Mouse (Mus musculus) yolk sac, embryonic 10.5 days (tissue): Measurements from ENCODE around the gene Erg28.

Experiments
- DNase-seq: peaks from one replicate; pipeline ENCODE4 v3.0.0-alpha.2; 2017; ENCODE audit warnings: low spot score

The Erg28 gene

DNA sequence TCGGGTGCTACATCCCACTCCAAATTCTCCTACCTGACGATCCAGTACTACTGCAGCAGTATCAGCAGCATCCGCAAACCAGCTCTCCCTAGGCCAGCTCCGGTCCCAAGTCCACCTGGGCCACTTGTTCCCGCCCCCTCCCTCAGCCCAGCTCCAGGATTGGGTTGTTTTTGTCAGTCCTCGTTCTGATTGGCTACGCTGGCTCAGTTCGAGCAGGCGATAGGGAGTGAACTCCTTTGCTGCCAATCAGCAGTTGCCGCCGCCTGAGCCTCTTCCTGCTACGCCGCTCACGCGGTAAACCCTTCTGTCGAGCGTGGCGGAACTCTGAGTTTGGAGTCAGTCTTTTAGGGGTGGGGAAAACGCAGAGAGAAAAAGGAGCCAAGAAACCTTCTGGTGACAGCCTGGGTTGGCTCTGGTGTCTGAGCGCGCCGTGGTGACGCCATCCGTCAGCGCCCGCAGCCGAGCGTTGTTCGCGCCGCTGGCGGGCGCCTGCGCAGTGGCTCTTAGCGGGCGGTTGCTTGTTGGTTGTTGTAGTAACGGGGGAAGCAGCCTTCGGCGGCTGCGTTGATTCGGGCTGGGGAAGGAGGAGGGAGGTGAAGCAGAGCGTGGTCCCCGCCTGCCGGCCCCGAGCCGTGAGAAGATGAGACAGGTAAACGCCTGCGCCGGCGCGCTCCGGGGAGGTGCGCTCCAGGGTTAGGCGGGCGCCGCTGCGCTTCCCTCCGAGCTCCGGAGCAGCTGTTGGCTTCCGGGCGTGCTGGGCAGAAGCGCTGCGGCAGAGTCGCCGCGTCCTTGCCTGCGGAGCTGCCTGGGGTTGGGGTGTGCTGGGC is at the start of gene Erg28, which contains the start of gene Ttll5:
Gene Erg28 (minus strand): TSS at position 113 of the 827 bp plus-strand sequence.
Gene Ttll5 (plus strand): TSS at position 222 of the 827 bp plus-strand sequence.
- peak; percentile 98 for DNase-seq

DNA sequence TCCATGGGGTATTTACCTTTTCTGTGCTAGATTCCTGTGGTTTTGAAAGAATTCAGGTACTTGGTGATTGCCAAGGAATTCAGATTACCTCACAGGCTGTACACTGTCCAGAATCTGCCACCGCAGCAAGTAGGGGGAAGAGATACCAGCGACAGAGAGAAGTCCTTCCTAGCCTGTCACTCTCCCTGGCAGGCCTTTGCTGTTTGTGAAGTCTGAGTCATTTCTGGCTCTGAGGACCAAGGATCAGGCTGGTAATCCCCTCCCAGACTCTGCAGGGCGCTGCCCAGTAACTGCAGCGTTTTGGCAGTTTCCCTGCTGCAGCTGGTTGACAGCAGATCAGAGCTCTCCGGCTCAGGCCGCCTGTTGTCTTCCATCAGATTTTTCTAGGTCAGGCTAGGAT is 45.1 kb upstream of the Erg28 start:
- peak; percentile 36 for DNase-seq

DNA sequence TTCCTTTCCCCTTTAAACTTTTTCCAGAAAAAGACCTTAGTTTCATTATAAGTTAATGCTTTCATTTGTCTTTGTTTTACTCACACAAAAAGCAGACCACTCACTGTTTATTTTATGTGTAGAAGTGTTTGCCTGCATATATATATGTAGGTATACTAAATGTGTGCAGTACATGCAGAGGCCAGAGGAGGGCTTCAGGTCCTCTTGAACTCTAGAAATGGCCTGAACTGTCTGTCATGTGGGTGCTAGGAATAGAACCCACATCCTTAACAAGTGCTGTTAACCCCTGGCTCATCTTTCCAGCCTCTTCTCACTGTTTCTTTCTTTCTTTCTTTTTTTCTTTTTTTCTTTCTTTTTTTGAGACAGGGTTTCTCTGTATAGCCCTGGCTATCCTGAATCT is 42.8 kb upstream of the Erg28 start:
- no peak for DNase-seq

DNA sequence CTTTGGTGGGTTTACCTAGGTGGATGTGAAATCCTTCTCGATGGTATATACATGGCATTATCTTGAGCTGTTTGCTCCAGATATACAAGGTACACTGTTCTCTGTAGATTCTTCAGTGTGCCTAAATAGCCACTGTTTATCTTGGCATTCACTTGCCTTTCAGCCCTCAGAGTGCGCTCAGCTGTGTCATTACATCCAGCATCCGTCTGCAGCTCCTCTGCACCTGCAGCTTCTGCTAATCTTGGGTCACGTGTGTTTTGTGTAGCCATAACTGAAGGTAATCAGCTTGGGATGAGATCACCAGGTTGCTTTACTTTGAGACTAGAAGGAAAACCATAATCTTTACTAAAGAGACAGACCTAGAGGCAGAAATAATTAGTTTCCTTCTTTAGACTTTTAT is 42.3 kb upstream of the Erg28 start:
- no peak for DNase-seq

DNA sequence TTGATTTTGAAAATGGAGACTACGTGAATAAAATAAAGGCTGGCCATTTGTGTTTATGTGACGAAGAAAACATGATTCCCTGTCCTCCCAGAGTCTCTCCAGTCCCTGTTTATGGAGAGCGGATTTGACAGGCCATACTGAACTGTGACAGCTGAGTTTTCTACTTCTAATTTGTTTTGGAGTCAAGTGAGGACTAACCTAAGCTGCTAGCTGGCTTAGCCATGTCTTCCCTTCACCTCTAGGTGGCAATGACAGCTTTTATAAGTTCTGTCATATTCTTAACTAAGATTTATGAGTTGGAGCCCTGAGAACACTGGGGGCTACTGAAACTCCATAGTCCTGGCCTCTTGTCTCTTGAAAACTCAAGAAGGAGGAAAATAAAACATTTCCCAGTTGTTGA is 41.2 kb upstream of the Erg28 start:
- no peak for DNase-seq

DNA sequence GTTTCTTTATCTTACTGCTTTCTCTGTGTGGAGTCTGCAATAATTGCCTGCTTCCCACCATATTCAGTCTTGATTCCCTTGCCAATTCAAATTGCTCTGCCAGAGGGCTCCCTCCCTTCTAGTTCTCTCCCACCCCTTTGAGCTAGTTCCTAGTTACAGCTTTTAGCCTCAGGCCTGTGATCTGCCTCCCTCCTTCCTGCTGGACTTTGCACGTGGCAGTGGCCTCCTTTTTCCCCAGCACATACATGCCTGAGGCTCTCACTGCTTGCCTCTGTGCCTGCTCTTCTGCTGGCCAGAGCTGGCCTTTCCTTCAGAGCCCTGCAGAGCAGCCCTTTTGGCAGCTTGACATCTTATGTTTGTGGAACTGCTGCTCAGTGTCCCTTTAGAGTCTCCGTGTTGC is 38.2 kb upstream of the Erg28 start:
- DNase-seq: peak; percentile 14

DNA sequence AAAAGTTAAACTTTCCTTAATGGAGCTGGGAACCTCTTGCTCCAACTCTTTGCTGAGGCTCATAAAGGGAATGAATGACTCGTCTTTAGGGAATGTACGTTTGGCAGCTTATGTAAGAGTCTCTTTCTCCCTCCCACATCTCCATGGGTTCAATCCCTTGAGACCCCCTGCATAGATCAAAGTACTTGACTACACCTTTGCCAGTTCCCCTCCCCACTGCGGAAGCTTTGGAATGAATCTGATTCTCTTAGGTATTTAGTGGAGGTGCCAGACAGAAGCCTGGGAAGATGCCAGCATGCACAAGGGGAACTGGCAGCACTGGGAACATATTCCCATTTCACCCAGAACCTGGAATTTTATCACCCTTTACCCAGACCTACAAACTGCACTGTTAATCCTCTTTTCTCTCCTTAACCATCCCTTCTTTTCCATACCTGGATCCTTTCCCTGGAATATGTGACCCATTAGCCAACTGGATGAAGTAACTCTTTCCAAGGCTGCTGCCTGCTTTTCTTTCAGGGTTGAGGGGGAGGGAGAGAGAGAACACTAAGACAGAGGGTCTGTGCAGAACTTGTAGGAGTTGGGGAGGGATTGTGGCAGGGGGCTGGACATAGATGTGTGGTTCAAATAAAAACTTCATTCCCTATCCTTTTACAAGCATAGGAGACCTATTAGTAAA is 35.3 kb upstream of the Erg28 start:
- DNase-seq: no peak

DNA sequence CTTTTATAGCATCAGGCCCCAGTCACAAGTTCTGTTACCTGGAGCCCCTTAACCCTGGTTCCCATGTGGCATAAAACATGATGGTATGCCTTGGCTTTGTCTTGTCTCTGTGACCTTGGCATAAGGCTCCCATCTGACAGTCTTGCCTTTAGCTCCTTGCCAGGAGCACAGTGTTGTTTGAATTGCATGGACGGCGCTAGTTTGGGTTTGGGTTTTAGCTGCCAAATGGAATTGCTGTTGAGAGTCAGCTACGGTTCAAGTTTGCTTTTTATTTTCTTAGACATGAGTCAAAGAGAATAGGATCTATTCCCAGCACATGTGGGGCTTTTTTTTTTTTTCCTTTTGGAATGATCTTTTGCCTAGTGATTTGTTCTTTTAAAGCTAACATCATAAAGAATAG is 34.8 kb upstream of the Erg28 start:
- DNase-seq: no peak

DNA sequence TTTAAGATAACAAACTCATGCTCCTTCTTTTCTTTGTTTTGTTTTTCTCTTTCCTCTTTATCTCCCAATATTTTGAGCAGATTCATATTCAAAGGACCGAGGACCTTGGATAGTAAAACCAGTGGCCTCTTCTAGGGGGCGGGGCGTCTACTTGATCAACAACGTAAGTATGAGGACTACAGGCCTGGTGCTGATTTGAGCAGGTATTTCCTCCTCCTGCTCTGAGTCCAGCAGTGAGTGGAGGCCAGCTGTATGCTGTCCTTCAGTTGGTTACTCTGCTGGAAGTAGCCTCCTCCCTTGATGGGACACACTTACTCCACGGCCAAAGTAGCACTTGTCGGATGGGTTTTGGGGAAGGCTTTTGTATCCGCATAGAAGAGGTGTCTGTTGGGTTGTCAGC is 33.0 kb upstream of the Erg28 start:
- no peak for DNase-seq

DNA sequence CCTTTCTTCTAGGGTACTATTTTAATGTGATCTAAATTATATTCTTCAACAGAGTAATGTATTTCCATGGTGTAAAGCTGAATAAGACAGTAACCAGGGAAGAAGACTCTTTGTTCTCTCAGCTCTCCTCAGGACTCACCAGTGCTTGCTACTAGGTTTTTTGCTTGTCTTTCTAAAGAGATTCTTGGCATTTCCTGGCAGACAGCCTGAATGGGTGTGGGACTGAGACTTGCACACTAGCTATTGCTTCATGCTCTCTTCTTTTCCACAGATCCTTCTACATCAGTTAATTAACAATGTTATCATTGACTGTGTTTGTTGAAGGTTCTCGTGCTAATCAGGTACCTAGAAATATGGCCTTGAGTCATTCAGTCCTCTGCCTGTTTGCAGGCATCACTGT is 29.9 kb upstream of the Erg28 start:
- DNase-seq: no peak

DNA sequence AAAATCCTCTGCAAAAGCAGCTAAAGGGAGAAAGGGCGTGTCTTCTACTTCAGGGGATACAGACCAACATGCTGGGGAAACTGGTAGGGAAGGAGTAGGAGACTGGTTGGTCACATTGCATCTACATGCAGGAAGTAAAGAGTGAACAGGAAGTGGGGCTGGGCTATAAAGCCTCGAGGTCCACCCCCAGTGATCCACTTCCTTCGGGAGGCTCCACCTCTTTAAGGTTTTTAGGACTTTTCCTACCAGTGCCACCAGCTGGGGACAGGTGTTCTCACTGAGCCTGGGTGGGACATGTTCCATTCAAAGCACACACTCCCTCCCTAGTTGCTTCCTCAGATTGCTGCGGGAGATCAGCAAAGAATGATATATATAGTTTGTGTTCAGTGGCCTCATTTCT is 29.5 kb upstream of the Erg28 start:
- no peak for DNase-seq

DNA sequence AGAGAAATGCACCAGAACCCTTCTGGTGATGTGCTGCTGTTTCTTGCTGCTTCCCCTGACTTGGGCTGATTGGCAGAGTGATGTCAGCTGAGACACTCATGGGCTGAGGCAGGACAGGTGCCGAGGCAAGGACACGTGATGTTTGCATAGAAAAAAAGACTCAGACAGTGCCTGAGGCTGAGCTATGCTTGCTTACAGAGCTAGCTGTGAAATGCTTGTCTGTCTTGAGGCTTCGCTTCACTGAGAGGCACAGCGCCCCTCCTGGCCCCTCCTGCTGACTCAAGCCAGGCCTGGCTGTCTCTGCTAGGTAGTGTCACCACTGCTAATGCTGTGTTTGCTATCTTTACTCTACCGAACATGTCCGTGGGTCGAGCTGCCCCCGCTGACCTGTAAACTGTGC is 26.3 kb upstream of the Erg28 start:
- DNase-seq: peak; percentile 25

DNA sequence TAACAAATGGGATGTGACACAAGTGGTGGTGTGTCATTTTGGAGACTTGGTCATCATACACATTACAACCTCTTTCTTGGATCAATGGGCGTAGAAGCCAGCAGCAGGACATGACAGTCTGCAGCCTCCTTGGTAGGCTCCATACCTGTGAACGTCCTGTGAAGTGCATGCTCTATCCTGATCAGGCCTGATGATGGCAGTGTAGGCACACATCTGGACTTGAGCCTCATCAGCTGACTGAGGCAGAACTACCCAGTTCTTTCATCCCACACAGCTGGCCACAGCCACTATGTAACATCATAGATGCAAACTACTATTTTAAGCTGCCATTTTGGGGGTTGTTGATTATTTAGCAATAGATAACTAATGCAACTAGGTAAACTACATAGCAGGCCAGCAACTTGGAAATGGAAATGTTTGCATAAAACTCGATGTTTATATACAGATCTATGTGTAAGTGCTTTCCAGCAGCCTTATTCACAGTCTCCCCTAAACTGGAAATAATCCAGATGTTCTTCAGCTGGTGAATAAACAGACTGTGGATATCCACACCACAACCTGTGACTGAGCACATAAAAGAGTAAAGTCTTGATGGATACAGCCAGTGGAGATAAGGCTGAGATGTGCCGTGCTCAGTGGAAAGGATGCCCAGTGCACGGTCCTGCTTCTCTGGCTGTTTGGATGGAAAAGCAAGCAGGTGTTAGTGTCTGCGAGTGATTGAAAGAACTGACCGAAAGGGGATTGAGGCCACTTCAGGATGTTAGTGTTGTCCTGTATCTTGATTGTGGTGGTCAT is 24.0 kb upstream of the Erg28 start:
- no peak for DNase-seq

DNA sequence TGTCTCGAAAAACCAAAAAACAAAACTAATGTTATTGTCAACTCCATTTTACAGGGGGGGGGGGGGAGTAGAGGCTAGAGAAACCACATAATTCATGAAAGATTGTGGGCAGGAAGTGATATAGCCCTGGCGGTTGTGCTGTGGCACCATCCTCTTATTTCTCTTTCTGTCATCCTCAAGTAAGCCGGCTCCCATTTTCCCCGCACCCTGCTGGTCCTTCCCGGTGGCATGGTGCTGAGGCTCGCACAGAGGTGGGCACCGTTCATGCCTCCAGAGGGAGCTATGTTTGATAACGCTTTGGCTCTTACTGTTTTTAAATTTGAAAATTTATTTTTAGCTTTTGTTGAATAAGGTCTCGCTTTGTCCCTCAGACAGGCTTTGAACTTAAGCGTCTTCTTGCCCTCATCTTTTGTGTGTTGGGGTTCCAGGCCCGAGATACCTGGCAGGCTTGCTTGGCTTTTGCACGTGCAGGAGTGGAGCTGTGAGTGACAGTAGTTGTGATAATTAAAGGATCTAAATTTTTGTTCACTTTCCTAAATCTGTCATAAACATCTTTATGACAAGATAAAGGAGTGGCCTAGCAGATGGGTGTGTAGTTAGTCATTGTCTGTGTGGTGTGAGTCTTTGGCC is 15.1 kb upstream of the Erg28 start:
- no peak for DNase-seq

DNA sequence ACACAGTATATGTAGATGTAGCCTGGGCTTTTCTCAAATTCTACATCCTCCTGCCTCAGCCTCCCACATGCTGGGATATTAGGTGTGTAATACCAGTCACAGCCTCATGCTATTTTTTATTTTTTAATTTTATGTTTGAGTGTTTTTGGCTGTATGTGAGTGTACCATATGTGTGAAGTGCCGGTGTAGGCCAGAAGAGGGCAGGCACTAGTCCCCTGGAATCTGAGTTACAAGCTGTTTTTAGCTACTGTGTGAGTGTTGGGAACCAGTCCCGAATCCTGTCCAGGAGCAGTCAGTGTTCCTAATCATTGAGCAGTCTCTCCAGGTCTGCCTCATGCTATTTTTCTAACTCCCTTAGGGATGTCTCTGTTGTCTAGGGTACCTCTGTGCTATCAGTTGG is 13.4 kb upstream of the Erg28 start:
- no peak for DNase-seq

DNA sequence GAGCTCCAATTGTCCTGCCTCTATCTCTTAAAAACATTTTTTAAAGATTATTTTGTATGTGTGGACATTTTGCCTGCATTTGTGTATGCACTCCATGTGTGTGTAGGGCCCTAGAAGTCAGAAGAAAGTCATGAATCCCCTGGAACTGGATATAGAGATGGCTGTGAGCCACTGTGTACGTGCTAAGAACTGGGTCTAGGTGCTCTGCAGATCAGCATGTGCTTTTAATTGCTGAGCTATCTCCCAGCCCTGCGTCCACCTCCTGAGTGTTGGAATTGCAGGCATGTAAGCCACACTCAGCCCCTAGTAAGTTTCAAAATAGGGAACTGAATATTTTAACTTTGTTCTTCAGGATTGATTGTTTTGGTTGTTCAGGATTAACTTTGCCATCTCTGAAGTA is 10.2 kb upstream of the Erg28 start:
- DNase-seq: no peak

DNA sequence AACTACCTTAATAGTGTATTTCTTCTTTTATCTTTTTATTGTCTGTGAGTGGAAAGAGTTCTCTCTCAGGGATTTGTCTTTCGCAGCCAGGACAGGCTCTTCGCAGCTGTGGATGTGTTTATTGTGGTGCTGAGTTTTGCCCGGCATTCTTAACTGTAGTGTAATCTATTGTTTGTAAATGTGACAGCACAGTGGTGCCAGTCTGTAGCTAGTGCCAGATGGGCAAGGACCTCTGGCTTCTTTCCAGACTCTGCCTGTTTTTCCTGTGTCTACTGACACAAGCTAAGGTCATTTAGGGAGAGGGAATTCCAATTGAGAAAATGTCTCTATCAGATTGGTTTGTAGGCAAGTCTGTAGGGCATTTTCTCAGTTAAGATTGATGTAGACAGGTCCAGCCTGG is 6.3 kb upstream of the Erg28 start:
- no peak for DNase-seq

DNA sequence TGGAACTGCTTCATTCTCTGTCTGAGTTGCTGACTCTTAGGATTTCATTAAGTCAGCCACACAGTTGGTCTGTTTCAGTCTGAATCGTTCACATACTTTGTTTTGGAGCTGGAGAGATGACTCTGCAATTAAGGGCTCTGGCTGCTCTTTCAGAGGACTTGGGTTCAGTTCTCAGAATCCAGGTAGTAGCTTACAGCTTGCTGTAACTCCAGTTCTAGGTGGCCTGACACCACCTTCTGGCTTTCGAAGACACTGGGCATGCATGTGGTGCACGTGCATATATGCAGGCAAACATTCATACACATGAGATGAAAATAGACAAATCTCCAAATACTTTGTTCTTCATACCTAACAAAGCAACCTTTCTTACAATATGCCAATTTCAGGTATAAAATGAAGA is 5.5 kb upstream of the Erg28 start:
- DNase-seq: no peak

DNA sequence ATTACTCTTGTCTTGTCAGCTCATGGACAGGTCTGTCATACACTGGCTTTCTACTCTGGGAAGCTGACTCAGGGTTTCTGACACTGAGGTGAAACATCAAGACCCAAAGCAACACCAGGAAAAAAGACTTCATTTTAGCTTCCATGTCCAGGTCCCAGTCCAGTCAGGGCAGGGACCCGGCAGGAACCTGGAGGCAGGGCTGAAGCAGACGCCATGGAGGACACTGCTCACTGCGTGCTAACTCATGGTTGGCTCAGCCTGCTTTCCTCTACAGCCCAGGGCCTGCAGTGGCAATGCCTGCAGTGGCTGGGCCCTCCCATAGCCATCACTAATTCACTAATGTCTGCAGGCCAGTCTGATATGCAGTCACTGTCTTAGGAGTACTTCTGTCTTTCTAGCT is 4.5 kb upstream of the Erg28 start:
- DNase-seq: no peak

DNA sequence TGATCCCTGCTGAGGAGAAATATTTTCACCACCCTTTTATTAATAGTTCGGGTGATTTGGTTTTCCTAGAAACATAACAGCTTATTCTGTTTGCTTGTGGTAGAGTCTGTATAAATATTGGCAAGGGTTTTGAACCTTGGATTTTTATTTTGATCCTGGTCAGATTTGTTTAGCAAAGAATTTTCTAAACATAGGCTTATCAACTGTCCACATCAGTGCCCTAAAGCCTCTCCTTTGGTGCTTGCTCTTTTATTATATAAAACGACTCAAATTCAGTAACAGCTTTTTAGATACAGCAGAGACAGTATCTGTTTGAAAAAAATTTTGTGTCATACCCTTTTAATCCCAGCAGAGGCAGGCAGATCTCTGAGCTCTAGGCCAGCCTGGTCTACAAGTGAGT is 1.5 kb upstream of the Erg28 start:
- DNase-seq: no peak

DNA sequence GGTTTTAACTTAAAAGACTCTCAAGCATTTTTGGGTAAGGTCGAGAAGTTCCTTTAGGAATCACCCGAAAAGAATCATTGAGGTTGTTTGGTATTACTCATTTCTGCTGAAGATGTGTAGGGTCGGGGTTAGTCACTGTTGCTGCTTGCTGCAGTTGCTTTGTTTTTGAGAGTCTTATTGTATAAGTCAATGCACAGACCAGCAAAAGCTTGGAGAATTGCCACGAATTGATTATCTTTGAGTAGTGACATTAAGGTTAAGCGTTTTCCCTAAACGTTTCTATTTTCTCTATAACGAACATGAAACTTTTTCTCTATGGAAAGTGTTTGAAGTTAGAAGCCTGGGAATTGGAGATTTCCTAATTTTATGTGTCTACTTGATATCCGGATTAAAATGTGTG is 1.0 kb upstream of the Erg28 start:
- no peak for DNase-seq

DNA sequence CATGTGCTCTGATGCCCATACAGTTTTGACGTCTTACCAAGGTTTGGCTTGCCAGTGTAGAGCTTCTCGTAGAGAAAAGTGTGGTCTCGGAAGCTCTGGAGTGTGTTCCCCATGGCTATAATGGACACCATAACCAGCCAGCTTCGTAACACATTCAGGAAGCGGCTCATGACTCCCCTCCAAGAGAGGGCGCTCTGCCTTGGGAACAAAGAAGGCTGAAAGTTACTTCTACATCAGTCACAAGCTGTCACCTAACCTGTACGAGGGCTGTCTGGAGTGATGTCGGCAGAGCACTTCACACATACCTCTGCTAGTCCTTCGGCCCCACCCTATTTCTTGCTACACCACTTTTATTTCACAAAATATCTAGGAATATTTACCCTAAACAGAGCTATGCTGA is 2.3 kb downstream of the Erg28 start:
- DNase-seq: no peak
